Mouse (Mus musculus) cerebellum, adult 9-11 months (tissue): ENCODE results near the gene Nupr1.

ENCODE experiments used
- DNase-seq: peaks from one replicate; pipeline ENCODE4 v3.0.0; 2022

The Nupr1 gene

DNA sequence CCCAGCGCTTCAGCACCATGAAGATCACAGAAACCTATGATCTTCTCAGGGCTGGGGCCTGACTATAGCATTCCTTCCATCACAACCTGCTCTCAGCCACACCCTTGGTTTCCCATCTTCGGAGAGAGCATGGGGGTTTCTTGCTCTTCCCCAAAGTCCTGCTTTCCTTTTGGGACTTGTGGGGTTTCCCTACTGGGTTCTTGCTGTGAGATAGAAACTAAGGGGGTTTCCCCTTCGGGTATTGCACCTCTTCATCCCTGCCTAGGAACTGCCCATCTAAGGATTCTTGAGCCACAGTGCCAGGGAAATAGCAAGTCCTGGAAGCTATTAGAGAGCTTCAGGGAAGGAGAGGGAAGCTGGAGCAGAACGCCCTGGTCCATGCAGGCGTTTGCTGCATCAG, 34.8 kb downstream of the Nupr1 start:
- DNase-seq, result no peak

DNA sequence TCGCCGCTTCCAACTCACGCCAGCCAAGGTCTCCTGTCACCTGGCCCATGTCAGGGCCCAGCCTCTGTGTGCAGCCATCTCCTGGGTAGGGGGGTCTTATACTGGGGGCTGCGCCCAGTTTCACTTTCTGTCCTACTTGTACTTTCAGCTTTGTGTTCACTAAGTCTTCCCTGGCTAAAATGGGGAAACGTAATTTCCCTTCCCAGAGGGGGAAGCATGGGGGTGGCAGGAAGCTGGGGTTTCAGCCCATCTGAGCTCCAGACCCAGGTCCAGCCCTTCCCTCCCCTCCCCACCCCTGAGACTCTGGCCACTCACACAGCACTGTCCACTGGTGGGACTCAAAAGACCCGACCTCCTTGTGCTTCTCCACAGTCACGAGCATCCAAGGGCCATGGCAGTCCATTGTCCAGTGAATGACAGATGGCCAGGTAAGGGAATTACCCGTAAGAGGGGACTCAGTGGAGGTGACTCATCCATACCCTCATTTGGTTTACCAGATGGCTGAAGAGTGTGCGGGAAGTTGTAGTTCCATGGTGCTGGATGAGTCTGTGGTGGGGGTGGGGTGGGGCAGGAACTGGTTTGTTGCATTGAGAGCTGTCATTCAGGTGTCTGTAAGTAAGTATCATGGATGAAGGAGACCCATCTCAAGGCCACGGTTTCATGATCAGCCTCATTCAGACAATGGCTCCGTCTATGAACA, 35.6 kb downstream of the Nupr1 start, which contains the start of gene Il27:
Gene Il27, minus strand, starts transcription at position 80 of the 700 bp plus-strand sequence.
- no peak for DNase-seq

DNA sequence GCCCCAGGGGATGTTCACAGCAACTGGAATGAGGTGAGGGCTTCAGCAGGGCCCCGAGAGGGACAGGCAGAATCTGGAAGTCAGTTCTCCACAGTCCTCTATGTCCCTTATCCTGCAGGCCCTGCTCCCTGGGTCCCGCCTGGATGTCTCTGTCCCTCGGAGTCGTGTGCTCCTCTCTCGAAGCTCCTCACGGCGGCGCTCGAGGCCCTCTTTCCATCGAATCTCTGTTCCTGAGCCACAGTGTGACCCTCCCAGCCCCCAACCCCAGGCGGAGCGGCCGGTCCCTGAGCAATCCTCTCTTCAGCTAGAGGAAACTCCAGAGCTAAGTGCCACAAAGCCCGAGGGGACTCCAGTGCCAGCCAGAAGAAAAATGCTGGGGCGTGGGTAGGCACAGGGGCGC, 42.9 kb downstream of the Nupr1 start:
- no peak for DNase-seq

DNA sequence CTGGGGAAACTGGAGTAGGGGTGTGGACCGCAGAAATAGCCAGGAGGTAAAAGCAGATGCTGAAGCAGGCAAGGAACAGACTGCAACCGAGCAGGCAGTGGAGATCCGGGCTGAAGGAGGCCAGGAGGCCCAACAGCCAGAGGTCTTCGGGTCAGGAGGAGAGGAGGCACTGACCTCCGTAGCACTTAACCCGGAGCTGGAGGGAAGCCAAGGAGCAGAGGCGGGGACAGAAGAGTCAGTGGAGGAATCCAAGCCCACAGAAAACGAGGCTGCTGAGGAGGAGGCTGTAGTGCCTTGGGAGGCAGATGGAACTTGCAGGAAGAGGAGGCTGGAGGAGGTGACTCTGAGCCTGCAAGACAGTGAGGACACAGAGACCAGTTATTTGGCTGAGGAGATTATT, 43.8 kb downstream of the Nupr1 start:
- DNase-seq, result no peak

DNA sequence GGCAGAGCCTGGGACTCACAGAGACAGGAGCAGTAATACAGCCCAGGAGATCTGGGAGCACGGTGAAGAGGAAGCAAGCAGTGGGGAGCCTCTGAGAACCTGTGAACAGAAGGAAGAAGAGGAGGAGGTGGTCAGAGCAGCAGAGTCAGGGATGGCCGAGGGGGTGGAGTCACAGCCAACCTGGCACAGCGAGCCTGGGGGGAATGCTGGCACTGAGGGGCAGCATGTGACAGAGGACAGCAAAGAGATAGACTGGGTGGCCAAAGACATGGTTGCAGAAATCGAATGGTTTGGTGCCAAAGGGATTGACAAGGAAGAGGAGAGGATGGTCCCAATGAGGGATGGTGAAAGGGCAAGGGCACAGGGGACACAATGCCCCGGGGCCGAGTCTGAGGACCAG, 44.9 kb downstream of the Nupr1 start, which contains the start of gene Cln3:
Gene Cln3, minus strand, starts transcription at position 101 of the 400 bp plus-strand sequence.
- DNase-seq, result no peak

DNA sequence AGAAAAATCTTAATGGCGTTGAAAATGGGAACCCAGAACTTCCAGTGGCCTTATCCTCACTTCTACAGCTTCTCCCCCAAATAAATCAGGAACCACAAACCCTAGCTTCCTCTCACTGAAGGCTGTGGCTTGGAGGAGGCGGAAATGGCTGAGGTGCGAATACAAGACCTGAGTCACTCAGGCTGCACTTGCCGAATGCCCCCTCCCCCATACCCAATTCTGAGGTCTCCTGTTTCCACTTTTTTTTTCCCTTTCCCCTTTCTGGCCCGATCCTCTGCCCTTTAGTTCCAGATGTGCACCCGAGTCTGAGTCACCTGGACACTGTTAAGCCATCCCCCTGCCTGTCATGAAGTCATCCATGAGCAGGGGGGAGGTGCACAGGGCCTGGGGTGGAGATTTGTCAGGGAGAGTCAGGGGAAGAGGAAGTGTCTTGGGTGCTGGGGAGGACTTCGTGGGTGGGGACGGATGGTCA, 46.1 kb downstream of the Nupr1 start, which contains the start of gene Apobr:
Gene Apobr, plus strand, starts transcription at position 437 of the 472 bp plus-strand sequence.
- DNase-seq, result no peak

DNA sequence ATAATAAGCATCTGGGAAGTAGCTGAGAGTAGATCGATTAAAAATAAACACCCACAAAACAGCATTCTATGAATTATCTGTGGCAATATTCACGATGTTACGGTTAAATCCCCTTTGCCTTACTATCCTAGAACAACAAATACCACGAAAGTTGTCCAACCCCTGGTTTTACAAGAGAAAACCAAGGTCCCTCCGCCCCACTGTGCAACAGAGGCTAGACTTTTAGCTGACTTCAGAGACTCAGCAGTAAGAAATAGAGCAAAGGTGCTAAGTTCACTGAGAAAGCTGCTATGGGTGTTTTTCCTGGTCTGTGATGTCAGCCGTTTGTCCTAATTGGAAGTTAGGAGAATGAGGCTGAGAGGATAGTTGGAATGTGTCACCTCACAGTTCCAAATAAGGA, 46.9 kb downstream of the Nupr1 start:
- no peak for DNase-seq

DNA sequence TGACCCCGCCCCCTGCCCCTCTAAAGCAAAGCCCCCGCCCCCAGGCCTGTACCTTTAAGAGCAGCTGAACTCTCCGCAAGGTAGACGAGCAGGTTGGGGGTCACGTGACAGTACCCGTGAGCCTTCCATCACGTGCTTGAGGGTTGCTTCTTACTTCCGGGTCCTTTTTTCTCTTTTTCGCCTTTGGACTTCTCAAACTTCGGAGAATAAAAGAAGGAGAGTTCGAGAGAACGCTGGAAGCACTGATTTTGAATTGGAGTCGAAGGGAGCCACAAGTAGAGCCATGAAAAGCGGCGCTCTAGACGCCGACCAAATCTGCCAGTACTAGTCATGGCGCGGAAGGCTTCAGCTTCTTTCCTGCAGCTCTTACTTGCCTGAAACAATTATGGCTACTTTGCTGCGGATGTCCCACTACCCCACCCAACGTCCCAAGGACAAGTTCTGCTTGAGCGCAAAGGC, 47.4 kb downstream of the Nupr1 start:
- peak; percentile 92 for DNase-seq

DNA sequence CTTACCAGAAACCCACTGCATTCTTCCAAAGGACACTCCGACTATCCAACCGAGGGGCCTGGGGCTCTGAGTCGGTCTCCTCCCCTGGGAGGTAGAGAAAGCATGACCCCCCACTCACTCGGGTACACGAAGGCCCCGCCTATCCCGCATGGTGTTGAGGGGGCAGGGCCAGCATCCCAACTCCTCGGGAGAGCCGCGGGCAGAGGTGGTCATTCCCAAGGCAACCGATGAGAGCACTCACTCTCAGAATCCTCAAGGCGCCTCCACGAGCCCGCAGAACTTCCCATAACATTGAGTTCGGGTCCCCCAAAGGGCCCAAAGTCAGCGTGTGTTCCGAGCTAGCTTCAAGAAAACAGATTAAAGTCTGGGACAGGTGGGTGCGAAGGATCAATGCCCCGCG, 47.9 kb downstream of the Nupr1 start:
- DNase-seq, result peak; percentile 69

DNA sequence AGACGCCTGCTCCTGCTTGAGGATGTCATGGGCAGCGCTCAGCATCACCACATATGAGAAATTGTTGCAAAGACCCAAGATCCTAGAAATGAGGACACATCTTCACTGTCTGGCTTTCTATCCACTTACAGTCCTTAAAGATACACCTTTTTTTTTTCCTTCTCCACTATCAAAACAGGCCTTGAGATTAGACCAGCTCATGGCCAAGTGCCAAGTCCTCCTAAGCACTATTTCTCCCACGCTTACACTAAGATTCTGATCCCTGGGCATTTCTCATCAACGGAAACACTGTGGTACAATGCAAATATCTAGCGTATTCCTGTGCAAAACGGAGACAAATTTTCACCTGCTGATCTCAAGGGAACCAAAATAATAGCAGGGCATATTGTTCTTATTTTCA, 49.0 kb downstream of the Nupr1 start:
- DNase-seq, result no peak

DNA sequence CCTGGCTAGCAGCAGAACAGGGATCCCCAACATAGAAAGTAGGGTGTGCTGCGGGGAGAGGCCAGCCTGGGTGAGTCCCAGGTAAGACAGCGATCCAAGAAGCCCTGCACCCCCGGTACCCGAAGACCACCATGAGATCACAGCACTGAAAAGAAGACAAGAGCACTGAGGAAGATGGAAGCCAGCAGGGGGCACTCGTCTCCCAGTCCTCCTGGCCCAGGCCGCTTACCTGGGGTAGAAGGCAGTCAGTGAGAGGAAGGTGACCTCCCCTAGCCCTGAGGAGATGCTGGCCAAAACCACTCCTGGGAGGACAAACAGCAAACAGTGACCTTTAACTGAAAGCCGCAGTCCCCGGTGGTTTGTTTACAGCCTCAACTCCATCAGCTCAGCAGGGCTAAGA, 51.5 kb downstream of the Nupr1 start:
- DNase-seq, result peak; percentile 38

DNA sequence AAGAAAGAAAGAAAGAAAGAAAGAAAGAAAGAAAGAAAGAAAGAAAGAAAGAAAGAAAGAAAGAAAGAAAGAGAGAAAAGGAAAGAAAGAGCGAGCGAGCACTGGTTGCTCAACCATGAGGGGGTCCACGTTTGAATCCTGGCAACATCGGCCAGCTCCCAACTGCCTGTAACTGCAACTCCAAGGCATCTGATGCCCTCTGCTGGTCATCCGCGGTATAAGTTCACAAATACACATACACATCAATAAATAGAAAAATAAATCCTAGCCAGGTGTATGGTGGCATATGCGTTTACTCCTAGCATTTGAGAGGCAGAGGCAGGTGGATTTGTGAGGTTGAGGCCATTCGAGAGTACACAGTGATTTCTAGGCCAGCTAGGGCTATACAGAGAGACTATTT, 53.7 kb downstream of the Nupr1 start:
- no peak for DNase-seq
